Mouse (Mus musculus): Measurements from ENCODE around the gene Csmd2.

DNA sequence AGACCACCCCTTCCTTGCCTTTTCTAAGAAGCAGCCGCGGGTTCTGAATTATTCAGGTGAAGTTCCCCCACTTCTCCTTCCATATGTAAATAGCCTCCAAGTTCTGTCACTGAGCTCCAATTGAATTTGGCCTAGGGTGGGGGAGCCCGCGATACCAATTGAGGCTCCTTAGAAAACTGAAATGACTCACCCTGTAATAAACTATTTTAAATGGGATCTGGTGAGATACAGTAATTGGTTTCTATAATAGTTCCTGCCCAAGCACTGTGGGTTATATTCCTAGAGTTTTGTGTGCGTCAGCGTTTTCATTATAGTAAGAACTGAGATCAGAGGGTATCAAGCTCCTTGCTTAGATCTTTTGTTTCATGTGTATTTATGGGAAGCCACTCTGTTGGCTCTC, 287.9 kb downstream of the Csmd2 start:
- TF ChIP-seq POLR2A (IDR thresholded peaks at IDR 0.05; ENCODE audit: borderline replicate concordance, extremely low read depth, low read depth, low read length) = no peak
- TF ChIP-seq CTCF (IDR thresholded peaks at IDR 0.05; ENCODE audit: insufficient read depth, low read length) = no peak

Measured in lung, adult 2 months (tissue).